Mouse (Mus musculus) cerebral cortex, adult 2 months (tissue): Measurements from ENCODE around the gene F2rl3.

ENCODE experiments used
- WGBS: fragments of 180-500 bp; shearing (Covaris S2); methylation state at CpG from one replicate; pipeline ENCODE4 v1.1.7; 2018; 5-methylcytosine and 5-hydroxymethylcytosine counted together

F2rl3 gene

GRCm38 (mm10) chr8:72777797-72778196, 16.1 kb downstream of the F2rl3 start:
- WGBS: 78% methylated on average over 1 of the region's 1 CpGs

- 98% methylated on average over 4 of the region's 4 CpGs for WGBS
Measured at GRCm38 (mm10) chr8:72780644-72781043, 19.0 kb downstream of the F2rl3 start.

GRCm38 (mm10) chr8:72801583-72801982, 39.9 kb downstream of the F2rl3 start:
- 79% methylated on average over 2 of the region's 2 CpGs for WGBS

- WGBS: 80% methylated on average over 3 of the region's 3 CpGs
Measured at GRCm38 (mm10) chr8:72812690-72813089, 51.0 kb downstream of the F2rl3 start.
